Mouse (Mus musculus) liver, adult 2 months (tissue): ENCODE data around the gene 1110008L16Rik.

Source experiments
- CTCF ChIP-seq: fragments of 200-500 bp; IDR thresholded peaks from 2 replicates; pipeline ENCODE4 v1.5.1; 2011; ENCODE audit warnings: low read depth, low read length, control low read depth
- POLR2A ChIP-seq: fragments of 200-500 bp; IDR thresholded peaks from 2 replicates; pipeline ENCODE4 v1.6.1; 2011; ENCODE audit warnings: low read length, control low read depth; ENCODE audit not compliant: insufficient read depth; ENCODE audit errors: extremely low read depth

DNA sequence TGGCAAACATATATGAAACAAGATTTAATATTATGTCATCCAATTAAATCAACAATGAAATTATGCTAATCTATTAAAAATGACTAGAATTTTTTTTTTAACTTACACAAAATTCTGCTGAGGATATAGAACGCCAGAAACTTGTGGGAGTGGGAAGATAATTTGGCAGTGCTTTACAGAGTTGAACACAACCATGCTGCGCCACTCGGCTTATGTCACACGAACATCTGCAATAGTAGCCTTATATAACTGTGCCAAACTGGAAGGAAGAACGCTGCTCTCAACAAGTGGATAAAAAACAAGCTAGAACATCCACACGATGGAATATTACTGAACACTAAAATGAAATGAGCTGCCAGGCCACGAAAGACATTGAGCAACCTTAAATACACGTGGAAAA lies 129.8 kb downstream of the 1110008L16Rik start:
- TF ChIP-seq CTCF (no peak), POLR2A (no peak)
